Mouse (Mus musculus) testis, adult 2 months (tissue): Measurements from ENCODE around the gene Sars.

Experiments used
- CTCF ChIP-seq: fragments of 200-500 bp; IDR thresholded peaks from 2 replicates; pipeline ENCODE4 v1.5.1; 2012; ENCODE audit warnings: low read depth, mild to moderate bottlenecking, inconsistent platforms, low read length, moderate library complexity; ENCODE audit not compliant: control insufficient read depth, insufficient read depth, insufficient replicate concordance
- POLR2A ChIP-seq: fragments of 200-500 bp; IDR thresholded peaks from 2 replicates; pipeline ENCODE4 v1.6.1; 2012; ENCODE audit warnings: low read depth, mild to moderate bottlenecking, inconsistent platforms, low read length, moderate library complexity; ENCODE audit not compliant: control insufficient read depth

- TF ChIP-seq CTCF (no peak), POLR2A (no peak)
Measured at GRCm38 (mm10) chr3:108454172-108454571, 9.2 kb upstream of the Sars start.
